Mouse (Mus musculus) ES-E14 (cell line): ENCODE results near the gene Dusp11.

ENCODE experiments used
- HCFC1 ChIP-seq: IDR thresholded peaks from 2 replicates; pipeline ENCODE4 v1.6.1; 2012; ENCODE audit warnings: low read length, inconsistent platforms, borderline replicate concordance; ENCODE audit not compliant: insufficient read depth
- MAFK ChIP-seq: IDR thresholded peaks from 2 replicates; pipeline ENCODE4 v1.6.1; 2014; ENCODE audit warnings: mild to moderate bottlenecking, low read depth, low read length, inconsistent platforms; ENCODE audit not compliant: insufficient read depth

- no peak for TF ChIP-seq MAFK
- TF ChIP-seq HCFC1 = no peak
These were observed 49.9 kb downstream of the Dusp11 start, which contains the start of gene Tprkb for GRCm38 (mm10) chr6:85911587-85911986.
